Mouse (Mus musculus): ENCODE measurements around the gene Efcab11. TPM values are rescaled to one million over a fixed set of nuclear protein-coding genes. Genes with fewer than 3 reads are reported as not detected.
A peak's percentile ranks its signal among the peaks of the same experiment; 100 is the strongest.

The Efcab11 gene
- total and polyA plus RNA-seq, 3 experiments = 0.06 to 0.13 TPM; not detected in 1

DNA sequence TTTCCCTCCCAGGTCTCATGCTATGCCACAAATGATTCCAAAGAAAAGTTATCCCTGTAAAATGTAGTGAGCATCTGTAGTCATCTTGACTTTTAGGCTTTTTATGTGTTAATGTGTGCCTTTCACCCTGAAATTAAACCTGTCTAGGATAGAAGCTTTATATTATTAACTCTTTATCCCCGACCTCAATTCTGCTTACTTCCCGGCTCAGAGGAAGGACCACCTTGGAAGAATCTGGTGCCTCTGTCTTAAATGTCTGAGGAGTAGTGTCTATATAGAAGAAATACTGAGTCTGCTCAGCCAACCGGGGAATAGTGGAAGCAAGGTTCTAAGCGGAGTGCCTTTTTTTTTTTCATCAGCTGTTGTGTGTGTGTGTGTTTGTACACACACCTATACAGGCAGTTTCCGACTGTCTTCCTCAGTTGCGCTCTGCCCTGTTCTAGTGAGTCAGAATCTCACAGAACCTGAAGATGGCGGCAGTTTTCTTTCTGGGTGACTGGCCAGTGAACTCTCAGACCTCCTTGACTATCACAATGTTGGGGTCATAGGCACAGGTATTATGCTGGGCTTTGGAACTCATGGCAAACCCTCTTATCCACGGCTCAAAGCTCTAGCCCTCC lies 1.2 kb upstream of the Efcab11 start:
- DNase-seq = no peak

DNA sequence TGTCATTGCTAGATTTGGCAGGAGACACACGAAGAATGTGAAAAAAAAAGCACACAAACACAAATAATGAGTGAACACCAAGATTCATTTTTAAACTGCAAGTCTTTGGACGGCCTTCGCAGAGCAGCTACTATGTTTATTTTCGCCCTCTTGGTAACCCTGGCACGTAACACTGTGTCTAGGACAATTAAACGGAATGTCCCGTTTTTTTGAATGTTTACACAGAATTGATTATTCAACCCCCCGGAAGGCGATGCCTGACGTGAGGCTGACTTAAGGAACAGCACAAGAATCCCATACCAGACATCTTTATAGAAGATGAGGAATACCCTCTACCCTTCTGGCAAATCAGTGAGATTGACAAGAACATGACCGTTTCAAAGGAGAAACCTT lies 530 bp downstream of the Efcab11 start:
- H3K4me3 ChIP-seq = peak overlapping the region; percentile 66
- H3K27me3 ChIP-seq (ENCODE audit: control insufficient read depth, insufficient read depth, low read length) = no peaks in the 10 kb centered on the region
- no peak for DNase-seq
- intact Hi-C loops (cut with DNase I) = loop anchor here (2.0 kb wide), 1 partner anchor 321 kb away; the partner anchor contains the start of gene Foxn3
- no peaks in the 10 kb centered on the region for H3K36me3 ChIP-seq (ENCODE audit: control insufficient read depth, insufficient read depth, low read length)
- no peaks in the 10 kb centered on the region for H3K79me2 ChIP-seq (replicated peaks; ENCODE audit: control insufficient read depth, insufficient read depth, low read length)
- H3K9ac ChIP-seq (ENCODE audit: low read depth, low read length) = peak overlapping the region; percentile 10; the same call in 1 of the 2 replicates
- TF ChIP-seq POLR2A (IDR thresholded peaks at IDR 0.05; ENCODE audit: insufficient read depth, low read depth, low read length) (no peak), CTCF (IDR thresholded peaks at IDR 0.05) (no peak), EP300 (IDR thresholded peaks at IDR 0.05; ENCODE audit: insufficient read depth, low read depth, low read length) (no peak)
- H3K4me1 ChIP-seq (ENCODE audit: control insufficient read depth, insufficient read depth, low read length) = peaks cover 2% of the 10 kb centered on the region
- WGBS = under 1% methylated on average over 11 of the region's 11 CpGs
- peak overlapping the region; percentile 59 for H3K27ac ChIP-seq

More for the DNA sequence above, 1.2 kb upstream of the Efcab11 start:
- H3K9ac ChIP-seq (ENCODE audit: low read depth, low read length) = no peak overlapping the region
- intact Hi-C loops (cut with DNase I) = no loop called here
- TF ChIP-seq CTCF (IDR thresholded peaks at IDR 0.05) = no peak
- no peak for TF ChIP-seq EP300 (IDR thresholded peaks at IDR 0.05; ENCODE audit: insufficient read depth, low read depth, low read length)
- no peak for TF ChIP-seq POLR2A (IDR thresholded peaks at IDR 0.05; ENCODE audit: insufficient read depth, low read depth, low read length)
- 59% methylated on average over 8 of the region's 8 CpGs for WGBS
- no peaks in the 10 kb centered on the region for H3K36me3 ChIP-seq (ENCODE audit: control insufficient read depth, insufficient read depth, low read length)
- H3K4me3 ChIP-seq = peak overlapping the region; percentile 66
- no peak overlapping the region for H3K27ac ChIP-seq
- no peaks in the 10 kb centered on the region for H3K79me2 ChIP-seq (replicated peaks; ENCODE audit: control insufficient read depth, insufficient read depth, low read length)
- peaks cover 2% of the 10 kb centered on the region for H3K4me1 ChIP-seq (ENCODE audit: control insufficient read depth, insufficient read depth, low read length)
- no peaks in the 10 kb centered on the region for H3K27me3 ChIP-seq (ENCODE audit: control insufficient read depth, insufficient read depth, low read length)

DNA sequence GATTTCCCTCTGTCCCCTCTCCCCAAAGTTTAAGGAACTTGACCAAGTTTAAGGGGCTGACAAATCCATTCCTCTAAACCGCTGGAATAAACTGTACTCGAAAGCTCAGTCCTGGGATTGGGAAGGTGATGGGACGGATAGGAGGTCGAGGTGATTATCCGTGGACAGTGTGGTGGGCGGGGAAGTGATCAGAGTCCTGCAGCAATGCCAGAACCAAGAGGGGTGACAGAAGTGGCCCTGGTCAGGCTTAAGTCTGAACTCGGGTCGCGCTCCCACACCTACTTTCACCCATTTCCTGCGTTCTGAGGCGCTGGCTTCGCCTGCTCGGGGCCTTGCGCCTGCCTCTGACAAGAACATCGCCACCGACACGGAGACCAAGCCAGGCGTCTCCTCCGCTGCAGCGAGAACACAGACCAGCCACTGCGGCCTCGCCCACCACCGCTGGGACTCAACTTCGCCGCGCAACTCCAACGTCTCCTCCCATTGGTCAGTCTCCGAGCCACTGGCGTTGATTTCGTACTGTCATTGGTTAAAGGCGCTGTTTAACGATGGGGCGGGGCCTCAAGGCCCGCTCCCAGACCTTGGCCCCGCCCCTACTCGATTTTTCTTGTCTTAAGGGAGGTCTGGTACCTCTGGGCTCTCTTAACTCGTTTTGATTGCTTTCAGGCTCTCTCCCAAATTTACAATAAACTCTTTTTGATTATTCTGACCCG lies 1.1 kb downstream of the Efcab11 start:
- WGBS = under 1% methylated on average over 38 of the region's 38 CpGs
- Histone ChIP-seq H3K9ac (ENCODE audit: low read depth, low read length) (no peak overlapping the region), H3K36me3 (ENCODE audit: control insufficient read depth, insufficient read depth, low read length) (no peaks in the 10 kb centered on the region), H3K27ac (peak overlapping the region; percentile 59), H3K4me3 (peak overlapping the region; percentile 66), H3K27me3 (ENCODE audit: control insufficient read depth, insufficient read depth, low read length) (no peaks in the 10 kb centered on the region), H3K79me2 (replicated peaks; ENCODE audit: control insufficient read depth, insufficient read depth, low read length) (no peaks in the 10 kb centered on the region), H3K4me1 (ENCODE audit: control insufficient read depth, insufficient read depth, low read length) (peaks cover 2% of the 10 kb centered on the region)
- intact Hi-C loops (cut with DNase I) = loop anchor here (2.0 kb wide), 1 partner anchor 320 kb away; the partner anchor contains the start of gene Foxn3
- peak; percentile 88 to 89 for DNase-seq
- TF ChIP-seq EP300 (IDR thresholded peaks at IDR 0.05; ENCODE audit: insufficient read depth, low read depth, low read length) = no peak
- 0 out of 2 replicates have a peak, but pooled peaks have one; percentile 18 for TF ChIP-seq CTCF (IDR thresholded peaks at IDR 0.05)
- no peak for TF ChIP-seq POLR2A (IDR thresholded peaks at IDR 0.05; ENCODE audit: insufficient read depth, low read depth, low read length)

DNA sequence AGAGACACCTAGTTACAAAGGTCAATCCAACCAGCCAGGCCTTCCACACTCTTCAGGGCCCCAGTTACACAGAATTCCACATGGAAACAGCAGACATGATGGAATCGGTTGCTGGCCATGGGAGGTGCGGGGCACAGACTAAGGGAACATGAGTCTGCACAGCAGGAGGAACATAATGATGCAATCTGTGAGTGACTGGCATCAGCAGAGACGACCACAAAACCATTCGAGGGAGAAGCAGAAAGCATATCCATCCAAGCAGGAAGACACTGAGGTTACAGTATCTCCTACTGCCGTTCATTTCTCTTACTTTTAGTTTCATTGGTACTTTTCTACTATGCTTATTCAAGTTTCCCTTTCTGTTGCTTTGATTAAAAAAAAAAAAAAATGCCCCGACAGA lies 9.6 kb downstream of the Efcab11 start:
- WGBS = 76% methylated on average over 6 of the region's 6 CpGs
- H3K27ac ChIP-seq = no peak overlapping the region
- H3K36me3 ChIP-seq (ENCODE audit: control insufficient read depth, insufficient read depth, low read length) = no peaks in the 10 kb centered on the region
- H3K79me2 ChIP-seq (replicated peaks; ENCODE audit: control insufficient read depth, insufficient read depth, low read length) = no peaks in the 10 kb centered on the region
- no peak for DNase-seq
- intact Hi-C loops (cut with DNase I) = no loop called here
- H3K4me3 ChIP-seq = no peak overlapping the region
- H3K27me3 ChIP-seq (ENCODE audit: control insufficient read depth, insufficient read depth, low read length) = no peaks in the 10 kb centered on the region
- no peaks in the 10 kb centered on the region for H3K4me1 ChIP-seq (ENCODE audit: control insufficient read depth, insufficient read depth, low read length)
- TF ChIP-seq EP300 (IDR thresholded peaks at IDR 0.05; ENCODE audit: insufficient read depth, low read depth, low read length) (no peak), POLR2A (IDR thresholded peaks at IDR 0.05; ENCODE audit: insufficient read depth, low read depth, low read length) (no peak), CTCF (IDR thresholded peaks at IDR 0.05) (no peak)
- no peak overlapping the region for H3K9ac ChIP-seq (ENCODE audit: low read depth, low read length)

DNA sequence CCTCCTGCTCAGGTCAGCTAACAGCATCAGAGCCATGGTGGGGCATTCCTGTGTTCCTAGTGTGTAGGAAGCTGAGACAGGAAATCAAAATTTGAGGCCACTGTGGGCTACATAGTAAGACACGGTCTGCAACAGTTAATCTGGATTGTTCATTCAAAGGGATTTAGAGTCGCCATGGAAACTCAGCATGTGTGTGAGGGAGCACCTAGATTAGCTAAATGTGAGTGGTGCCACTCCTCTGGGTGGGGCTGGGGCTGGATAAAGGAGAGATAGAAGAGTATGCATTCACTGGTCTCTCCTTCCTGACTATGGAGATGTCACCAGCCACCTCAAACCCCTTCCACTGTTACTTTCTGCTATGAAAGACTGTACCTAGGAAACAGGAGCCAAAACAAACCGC lies 10.8 kb downstream of the Efcab11 start:
- 64% methylated on average over 3 of the region's 3 CpGs for WGBS
- H3K27ac ChIP-seq = no peak overlapping the region
- H3K4me3 ChIP-seq = no peak overlapping the region
- H3K36me3 ChIP-seq (ENCODE audit: control insufficient read depth, insufficient read depth, low read length) = no peaks in the 10 kb centered on the region
- no peaks in the 10 kb centered on the region for H3K4me1 ChIP-seq (ENCODE audit: control insufficient read depth, insufficient read depth, low read length)
- DNase-seq = no peak
- intact Hi-C loops (cut with DNase I) = no loop called here
- TF ChIP-seq POLR2A (IDR thresholded peaks at IDR 0.05; ENCODE audit: insufficient read depth, low read depth, low read length) (no peak), CTCF (IDR thresholded peaks at IDR 0.05) (no peak), EP300 (IDR thresholded peaks at IDR 0.05; ENCODE audit: insufficient read depth, low read depth, low read length) (no peak)
- H3K9ac ChIP-seq (ENCODE audit: low read depth, low read length) = no peak overlapping the region
- no peaks in the 10 kb centered on the region for H3K79me2 ChIP-seq (replicated peaks; ENCODE audit: control insufficient read depth, insufficient read depth, low read length)
- no peaks in the 10 kb centered on the region for H3K27me3 ChIP-seq (ENCODE audit: control insufficient read depth, insufficient read depth, low read length)

DNA sequence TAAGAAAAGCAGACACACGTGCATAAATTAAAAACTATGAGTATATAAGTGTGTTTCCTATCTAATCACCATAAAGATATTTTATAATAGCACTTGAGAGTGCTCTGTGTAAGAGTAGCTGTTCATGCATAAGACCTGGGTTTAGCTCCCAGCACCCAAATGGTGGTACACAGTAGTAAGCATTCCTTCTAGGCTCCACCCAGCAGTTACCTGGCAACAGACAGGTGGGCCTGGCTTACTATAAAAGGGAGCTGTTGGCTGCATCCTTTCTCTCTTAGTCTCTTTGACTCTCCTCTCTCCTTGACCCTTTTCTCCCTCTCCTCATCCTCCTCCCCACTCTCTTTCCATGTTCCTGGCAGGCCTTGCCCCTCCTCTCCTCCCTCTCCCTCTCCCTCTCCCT lies 15.4 kb downstream of the Efcab11 start:
- Histone ChIP-seq H3K79me2 (replicated peaks; ENCODE audit: control insufficient read depth, insufficient read depth, low read length) (no peaks in the 10 kb centered on the region), H3K27ac (no peak overlapping the region), H3K4me3 (no peak overlapping the region), H3K27me3 (ENCODE audit: control insufficient read depth, insufficient read depth, low read length) (no peaks in the 10 kb centered on the region), H3K9ac (ENCODE audit: low read depth, low read length) (no peak overlapping the region), H3K36me3 (ENCODE audit: control insufficient read depth, insufficient read depth, low read length) (no peaks in the 10 kb centered on the region), H3K4me1 (ENCODE audit: control insufficient read depth, insufficient read depth, low read length) (no peaks in the 10 kb centered on the region)
- WGBS = 93% methylated on average over 1 of the region's 1 CpGs
- intact Hi-C loops (cut with DNase I) = no loop called here
- DNase-seq = no peak
- TF ChIP-seq EP300 (IDR thresholded peaks at IDR 0.05; ENCODE audit: insufficient read depth, low read depth, low read length) (no peak), POLR2A (IDR thresholded peaks at IDR 0.05; ENCODE audit: insufficient read depth, low read depth, low read length) (no peak), CTCF (IDR thresholded peaks at IDR 0.05) (no peak)

Measured in heart, adult 2 months (tissue).